Mouse (Mus musculus) embryo, embryonic 11.5 days (tissue): ENCODE measurements around the gene Adam4.
"Not testable (repeated sequence)": the region's sequence is repeated elsewhere in the genome, so short reads cannot be mapped to it uniquely, and the experiment has no call there.

Experiments used
- DNase-seq: peaks from one replicate; pipeline ENCODE4 v3.0.0-alpha.2; 2012; ENCODE audit warnings: low read depth, low spot score

The Adam4 gene

DNA sequence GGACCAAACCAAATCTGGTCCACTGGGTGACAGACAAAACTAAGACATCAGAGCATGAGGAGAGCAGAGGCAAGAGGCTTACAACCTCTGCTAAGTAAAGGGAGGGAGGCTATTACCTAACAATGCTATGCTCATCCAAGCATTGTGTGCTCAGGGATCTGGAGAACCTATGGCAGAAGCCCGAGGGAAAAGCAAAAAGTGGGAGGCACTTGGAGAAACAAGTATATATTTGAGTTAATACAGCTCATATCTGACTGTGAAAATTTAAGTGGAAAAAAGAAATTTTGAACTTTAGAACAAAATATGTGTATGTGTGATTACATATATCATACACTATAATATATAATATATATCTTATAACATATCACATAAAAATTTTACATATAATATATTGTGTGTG lies at the start of gene Adam4:
TSS of gene Adam4 (minus strand) at position 101 of the 400 bp plus-strand sequence.
- DNase-seq: no peak

DNA sequence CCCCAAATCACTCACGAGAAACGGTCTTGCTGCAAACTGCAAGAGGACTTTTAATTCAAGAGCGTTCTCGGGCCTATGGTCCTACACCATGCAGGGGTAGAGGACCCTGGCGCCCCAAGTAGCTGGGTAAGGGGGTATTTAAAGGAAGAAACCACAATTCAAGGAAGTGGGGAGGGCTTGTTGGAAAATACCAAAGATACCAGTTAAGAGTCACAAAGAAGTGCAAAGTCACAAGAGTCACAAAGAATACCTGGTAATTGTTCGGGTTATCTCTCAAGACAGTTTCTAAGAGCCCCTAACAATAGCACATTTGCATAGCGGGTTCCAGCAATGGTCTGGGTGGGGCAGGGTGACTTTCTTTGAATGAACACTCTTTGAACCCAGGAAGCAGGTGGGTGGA lies 37.3 kb upstream of the Adam4 start:
- DNase-seq: not testable (repeated sequence)

DNA sequence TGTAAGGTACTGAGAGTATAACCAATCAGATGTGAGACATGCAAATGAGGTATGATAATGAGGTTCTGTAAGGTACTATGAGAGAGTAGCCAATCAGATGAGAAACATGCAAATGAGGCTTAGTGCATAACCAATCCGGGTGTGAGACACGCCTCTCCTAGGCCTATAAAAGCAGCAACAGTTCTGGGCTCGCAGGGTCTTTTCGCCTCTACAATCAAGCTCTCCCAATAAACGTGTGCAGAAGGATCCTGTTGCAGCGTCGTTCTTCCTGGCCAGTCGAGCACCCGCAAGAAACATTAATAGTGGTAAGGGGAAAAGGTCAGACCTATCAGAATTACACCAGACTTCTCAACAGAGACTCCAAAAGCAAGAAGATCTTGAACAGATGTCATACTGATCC lies 17.2 kb upstream of the Adam4 start:
- DNase-seq: not testable (repeated sequence)

DNA sequence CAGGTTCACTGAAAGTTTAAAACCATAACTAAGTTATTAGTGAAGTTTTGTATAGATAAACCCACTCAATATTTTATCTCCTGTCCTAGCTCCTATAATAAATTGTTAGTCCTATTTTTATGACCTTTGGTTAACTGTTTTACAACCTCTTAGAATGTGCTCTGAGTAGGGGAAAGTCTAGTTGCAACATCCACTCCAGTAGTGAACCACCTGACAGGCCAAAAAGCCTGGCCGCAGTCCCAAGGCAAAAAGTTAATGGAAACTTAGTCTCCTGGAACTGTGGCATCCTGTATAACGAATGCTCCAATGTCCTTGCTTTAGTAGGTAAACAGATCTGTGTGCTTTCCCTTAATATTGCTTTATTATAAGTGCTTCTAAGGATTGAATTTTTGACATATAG lies 13.0 kb upstream of the Adam4 start:
- DNase-seq: not testable (repeated sequence)

DNA sequence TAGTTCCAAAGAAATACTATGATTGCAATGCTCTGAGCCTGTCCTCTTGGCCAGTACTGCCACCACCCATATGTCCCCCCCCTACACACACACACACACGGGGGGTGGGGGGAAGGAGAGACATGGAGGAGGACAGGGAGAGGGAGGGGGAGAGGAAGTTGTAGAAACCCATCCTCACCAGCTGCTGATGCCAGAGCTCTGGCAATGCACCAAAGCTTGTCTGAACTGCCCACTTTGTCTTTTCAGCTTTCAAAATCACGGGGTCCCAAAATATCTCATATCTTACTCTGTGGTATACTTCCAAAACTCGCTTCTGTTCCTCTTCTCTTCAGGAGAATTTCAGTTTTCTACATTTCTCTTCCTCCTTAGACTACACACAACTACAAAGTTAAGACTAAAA lies 8.5 kb downstream of the Adam4 start:
- DNase-seq: no peak

DNA sequence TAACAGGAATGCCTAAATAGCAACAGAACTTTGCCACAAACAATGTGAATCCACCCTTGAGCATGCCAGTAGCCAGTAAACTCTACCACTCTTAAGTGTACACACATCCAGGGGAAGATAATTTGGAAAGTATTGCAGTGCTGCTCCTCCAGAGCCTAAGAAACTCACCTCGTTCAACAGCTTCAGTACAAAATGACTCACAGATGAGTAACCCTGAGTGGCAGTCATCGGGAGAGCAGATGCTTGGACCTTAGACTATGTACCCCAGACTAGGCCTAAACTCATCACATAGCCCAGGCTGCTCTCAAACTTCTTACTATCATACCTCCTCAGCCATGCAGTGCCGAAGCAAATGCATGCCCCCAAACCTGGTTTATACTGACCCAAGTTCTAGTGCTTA lies 12.8 kb downstream of the Adam4 start:
- no peak for DNase-seq

DNA sequence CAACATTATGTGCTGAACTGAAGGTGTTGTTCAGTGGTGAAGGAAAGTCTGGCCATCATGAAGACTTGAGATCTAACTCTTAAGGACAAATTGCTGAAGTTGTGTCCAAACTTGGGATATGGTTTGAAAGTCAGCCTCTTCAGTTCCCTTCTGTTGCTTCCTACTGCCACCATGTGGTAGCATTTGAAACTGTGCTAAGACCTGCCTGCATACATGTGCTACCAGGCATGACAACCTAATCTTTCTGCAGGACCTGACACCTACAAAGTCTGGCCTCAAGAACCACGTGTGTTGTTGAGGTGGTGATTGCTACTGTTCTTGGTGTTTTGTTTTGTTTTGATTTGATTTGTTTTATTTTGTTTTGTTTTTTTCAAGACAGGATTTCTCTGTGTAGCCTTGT lies 19.6 kb downstream of the Adam4 start:
- DNase-seq: peak; percentile 44

DNA sequence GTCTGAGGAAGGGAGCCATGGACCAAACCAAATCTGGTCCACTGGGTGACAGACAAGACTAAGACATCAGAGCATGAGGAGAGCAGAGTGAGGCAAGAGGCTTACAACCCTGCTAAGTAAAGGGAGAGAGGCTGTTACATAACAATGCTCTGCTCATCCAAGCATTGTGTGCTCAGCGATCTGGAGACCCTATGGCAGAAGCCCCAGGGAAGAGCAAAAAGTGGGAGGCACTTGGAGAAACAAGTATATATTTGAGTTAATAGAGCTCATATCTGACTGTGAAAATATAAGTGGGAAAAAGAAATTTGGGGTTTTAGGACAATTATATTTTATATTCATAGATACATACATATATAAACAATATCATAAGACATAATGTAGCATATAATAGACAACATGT lies 42.4 kb downstream of the Adam4 start, which contains the start of gene Gm4787:
TSS of gene Gm4787 (minus strand) at position 101 of the 400 bp plus-strand sequence.
- DNase-seq: not testable (repeated sequence)
